Mouse (Mus musculus) MEL (cell line): Measurements from ENCODE around the gene Lix1l.

Source experiments
- CTCF ChIP-seq, 3 experiments: IDR thresholded peaks in 2 of 3; conservative IDR thresholded peaks in 1 of 3; 2 replicates each; pipeline ENCODE4 v1.5.1; 2011 to 2012; ENCODE audit warnings: low read length in 3 of 3, low read depth in 2 of 3, mild to moderate bottlenecking in 2 of 3, improper control_type of control experiment in 1 of 3, inconsistent platforms in 1 of 3, mixed read lengths in 1 of 3, moderate library complexity in 1 of 3; ENCODE audit not compliant: control insufficient read depth in 1 of 3, insufficient read depth in 1 of 3, poor library complexity in 1 of 3, severe bottlenecking in 1 of 3
- E2F4 ChIP-seq: IDR thresholded peaks from 2 replicates; pipeline ENCODE4 v1.6.1; 2011; ENCODE audit warnings: low read depth, low read length, improper control_type of control experiment, borderline replicate concordance
- ELF1 ChIP-seq: IDR thresholded peaks from 2 replicates; pipeline ENCODE4 v1.6.1; 2014; ENCODE audit warnings: low read depth, mild to moderate bottlenecking, inconsistent platforms, low read length, improper control_type of control experiment, moderate library complexity
- EP300 ChIP-seq, 2 experiments: IDR thresholded peaks; 2 replicates each; pipeline ENCODE4 v1.6.1; 2011; ENCODE audit warnings: improper control_type of control experiment in 2 of 2, low read length in 2 of 2, low read depth in 1 of 2, mild to moderate bottlenecking in 1 of 2
- POLR2A ChIP-seq, 2 experiments: IDR thresholded peaks; 2 replicates each; pipeline ENCODE4 v1.6.1; 2011 to 2012; ENCODE audit warnings: low read length in 2 of 2, mild to moderate bottlenecking in 2 of 2, control low read depth in 1 of 2, improper control_type of control experiment in 1 of 2, low read depth in 1 of 2, moderate library complexity in 1 of 2; ENCODE audit not compliant: control insufficient read depth in 1 of 2, insufficient read depth in 1 of 2, poor library complexity in 1 of 2
- USF1 ChIP-seq: IDR thresholded peaks from 2 replicates; pipeline ENCODE4 v1.6.1; 2014; ENCODE audit warnings: low read depth, mild to moderate bottlenecking, inconsistent platforms, low read length, improper control_type of control experiment, moderate library complexity

DNA sequence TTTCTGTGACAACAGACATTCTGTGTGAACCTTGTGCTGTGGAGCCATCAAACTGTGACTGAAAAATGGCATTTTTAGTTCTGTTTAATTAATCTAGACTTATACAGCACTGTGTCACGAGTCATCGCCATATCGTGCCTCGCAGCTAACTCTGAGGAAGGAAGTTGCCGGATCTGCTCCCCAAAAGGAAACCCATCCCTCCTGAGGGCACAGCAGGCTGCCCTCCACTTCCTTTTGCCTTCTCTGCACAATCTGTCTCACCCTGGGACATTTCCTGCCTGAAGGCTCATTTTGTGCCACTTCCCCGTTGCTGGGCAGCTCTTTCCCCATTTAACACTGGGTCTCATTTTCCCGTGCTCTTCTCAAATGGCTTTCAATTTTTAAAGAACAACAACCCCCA, 36.3 kb upstream of the Lix1l start:
- TF ChIP-seq POLR2A (IDR thresholded peaks at IDR 0.05; ENCODE audit: control insufficient read depth in 1 of 2, insufficient read depth in 1 of 2, low read depth in 1 of 2, low read length in 2 of 2, poor library complexity in 1 of 2) (no peak), CTCF (IDR thresholded peaks at IDR 0.05 in 2 of 3, conservative IDR thresholded peaks at IDR 0.05 in 1 of 3; ENCODE audit: control insufficient read depth in 1 of 3, insufficient read depth in 1 of 3, low read depth in 2 of 3, low read length in 3 of 3, poor library complexity in 1 of 3, severe bottlenecking in 1 of 3) (no peak), ELF1 (no peak), EP300 (IDR thresholded peaks at IDR 0.05; ENCODE audit: low read depth in 1 of 2, low read length in 2 of 2) (no peak), USF1 (no peak), E2F4 (no peak)
